Mouse (Mus musculus) embryonic facial prominence, embryonic 10.5 days (tissue): ENCODE results near the gene Pde4b. TPM values are rescaled to one million over a fixed set of nuclear protein-coding genes. Genes with fewer than 3 reads are reported as not detected.

Experiments
- DNase-seq: peaks from one replicate; pipeline ENCODE4 v3.0.0-alpha.2; 2017; ENCODE audit warnings: low spot score
- H3K27ac ChIP-seq: fragments of 300-500 bp; sonication (generic); replicated peaks from 2 replicates; pipeline ENCODE4 v1.5.1; 2016; ENCODE audit warnings: mild to moderate bottlenecking
- H3K27me3 ChIP-seq: fragments of 300-500 bp; sonication (generic); replicated peaks from 2 replicates; pipeline ENCODE4 v1.6.1; 2016; ENCODE audit warnings: low read depth, mild to moderate bottlenecking; ENCODE audit not compliant: poor library complexity, severe bottlenecking
- H3K36me3 ChIP-seq: fragments of 300-500 bp; sonication (generic); replicated peaks from 2 replicates; pipeline ENCODE4 v1.6.1; 2016; ENCODE audit warnings: mild to moderate bottlenecking, moderate library complexity
- H3K4me1 ChIP-seq: fragments of 300-500 bp; sonication (generic); 2 replicates; pipeline ENCODE4 v1.6.1; 2016
- H3K4me3 ChIP-seq: fragments of 300-500 bp; sonication (generic); 2 replicates; pipeline ENCODE4 v1.5.1; 2016; ENCODE audit warnings: mild to moderate bottlenecking, moderate library complexity
- H3K9me3 ChIP-seq: fragments of 300-500 bp; sonication (generic); 2 replicates; pipeline ENCODE4 v1.6.1; 2016; ENCODE audit warnings: mild to moderate bottlenecking
- WGBS: fragments of 180-500 bp; shearing (Covaris S2); methylation state at CpG from one replicate; pipeline ENCODE4 v1.1.7; 2016; 5-methylcytosine and 5-hydroxymethylcytosine counted together
- polyA plus RNA-seq: library from polyadenylated mRNA; unstranded; fragments of >200 nt; fragmentation: Nextera tagmentation; extraction: Ambion mirVana; gene quantifications from 2 replicates; pipeline ENCODE4 v1.2.1, GENCODE M21; 2016

Pde4b gene
- polyA plus RNA-seq, 1 experiment from 2014 or later: 8.2 TPM

DNA sequence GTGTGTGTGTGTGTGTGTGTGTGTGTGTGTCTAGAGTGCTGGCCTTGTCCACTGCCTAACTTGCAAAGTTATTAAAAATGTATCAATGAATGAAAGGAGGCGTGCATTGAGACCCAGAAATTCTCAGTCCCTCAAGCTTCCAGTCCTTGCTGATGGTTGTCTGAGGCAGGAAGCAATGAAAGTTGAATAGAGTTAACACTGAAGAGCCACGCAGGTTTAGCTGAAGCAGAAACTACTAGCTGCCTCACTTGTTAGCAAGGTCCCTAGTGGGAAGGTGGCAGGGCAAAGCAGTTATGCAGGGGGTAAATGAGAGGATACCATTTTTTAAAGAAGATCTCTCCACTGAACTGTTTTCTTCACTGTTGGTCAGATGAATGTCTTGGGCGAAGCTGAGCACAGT is 485.2 kb downstream of the Pde4b start:
- no peak for DNase-seq
- H3K27ac ChIP-seq: no peak overlapping the region
- H3K9me3 ChIP-seq: no peaks in the 10 kb centered on the region
- H3K27me3 ChIP-seq: peaks cover 21% of the 10 kb centered on the region
- peaks cover 53% of the 10 kb centered on the region for H3K4me1 ChIP-seq
- WGBS: 86% methylated on average over 3 of the region's 3 CpGs
- H3K4me3 ChIP-seq: no peak overlapping the region
- no peaks in the 10 kb centered on the region; the same call in 1 of the 2 replicates for H3K36me3 ChIP-seq

DNA sequence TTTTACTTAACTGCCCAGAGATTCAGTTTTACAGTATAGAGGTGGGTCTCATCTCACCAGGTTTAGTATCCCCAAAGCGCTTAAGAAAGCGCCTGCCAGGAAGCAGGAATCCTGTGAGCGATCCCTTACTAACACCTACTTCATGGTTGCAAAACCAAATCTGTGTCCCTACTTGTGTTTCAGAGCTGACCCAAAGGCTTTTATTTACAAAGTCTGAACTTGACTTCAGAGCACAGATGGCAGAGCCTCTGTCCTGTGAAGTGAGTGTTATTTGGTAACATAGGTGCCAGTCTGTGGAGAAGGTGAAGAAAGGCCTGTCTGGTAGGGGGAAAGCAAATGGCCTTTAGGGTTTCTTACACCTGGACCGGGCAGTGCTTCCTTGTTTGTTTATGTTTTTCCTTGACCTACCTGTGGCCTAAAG is 486.0 kb downstream of the Pde4b start:
- no peak for DNase-seq
- Histone ChIP-seq H3K27me3 (peaks cover 19% of the 10 kb centered on the region), H3K4me3 (no peak overlapping the region), H3K27ac (no peak overlapping the region), H3K36me3 (no peaks in the 10 kb centered on the region; the same call in 1 of the 2 replicates), H3K9me3 (no peaks in the 10 kb centered on the region), H3K4me1 (peaks cover 45% of the 10 kb centered on the region)
- 77% methylated on average over 4 of the region's 4 CpGs for WGBS

DNA sequence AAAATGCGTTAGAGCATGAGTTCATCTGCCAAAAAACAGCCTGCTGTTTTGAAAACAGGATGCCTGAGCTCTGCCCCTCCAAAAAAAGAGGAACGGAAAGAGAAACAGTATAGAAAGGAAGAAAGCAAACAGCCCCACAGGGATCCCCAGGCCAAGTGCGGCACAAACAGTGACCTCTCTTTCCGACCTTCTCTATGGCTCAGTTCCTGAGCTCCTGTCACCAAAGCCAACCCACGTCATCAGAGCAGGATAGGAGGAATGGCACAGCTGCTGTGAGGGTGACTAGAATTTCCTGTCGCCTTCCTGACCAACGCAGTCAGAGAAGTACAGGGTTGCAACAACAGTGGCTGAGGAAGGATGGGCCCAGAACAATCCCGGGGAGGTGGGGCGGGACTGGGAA is 486.9 kb downstream of the Pde4b start:
- Histone ChIP-seq H3K36me3 (no peaks in the 10 kb centered on the region; the same call in 1 of the 2 replicates), H3K27me3 (peaks cover 19% of the 10 kb centered on the region), H3K4me3 (no peak overlapping the region), H3K9me3 (no peaks in the 10 kb centered on the region), H3K27ac (no peak overlapping the region), H3K4me1 (peaks cover 37% of the 10 kb centered on the region)
- WGBS: 40% methylated on average over 9 of the region's 9 CpGs
- DNase-seq: no peak

DNA sequence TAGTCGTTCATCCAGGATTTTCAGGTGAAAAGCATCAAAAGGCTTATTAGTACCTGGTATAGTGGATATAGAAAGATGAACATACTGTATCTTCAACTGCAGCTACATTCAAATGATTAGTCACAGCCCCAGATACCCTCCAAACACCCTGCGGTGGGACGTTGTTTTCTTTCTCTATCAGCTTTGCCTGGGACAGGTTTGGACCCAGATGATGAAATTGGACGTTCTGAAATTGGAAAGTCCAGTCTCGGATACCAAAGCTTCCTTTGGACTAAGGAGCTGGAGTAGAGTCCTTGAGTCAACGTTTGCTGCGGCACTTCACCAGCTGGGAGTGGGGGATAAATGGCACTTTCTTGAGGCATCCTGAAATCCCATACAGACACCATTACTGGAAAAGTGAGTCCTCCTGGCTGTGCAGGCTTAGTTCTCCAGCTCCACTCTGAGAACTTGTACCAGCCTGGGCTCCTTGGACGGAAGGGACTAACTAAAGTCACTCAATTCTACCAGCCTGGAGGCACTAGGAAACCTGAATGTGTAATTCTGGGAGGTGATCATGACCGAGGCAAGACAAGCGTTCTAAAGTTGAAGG is 487.4 kb downstream of the Pde4b start:
- H3K27me3 ChIP-seq: peaks cover 19% of the 10 kb centered on the region
- WGBS: 83% methylated on average over 10 of the region's 10 CpGs
- no peak overlapping the region for H3K27ac ChIP-seq
- H3K9me3 ChIP-seq: no peaks in the 10 kb centered on the region
- no peaks in the 10 kb centered on the region; the same call in 1 of the 2 replicates for H3K36me3 ChIP-seq
- no peak for DNase-seq
- H3K4me3 ChIP-seq: no peak overlapping the region
- H3K4me1 ChIP-seq: peaks cover 31% of the 10 kb centered on the region

DNA sequence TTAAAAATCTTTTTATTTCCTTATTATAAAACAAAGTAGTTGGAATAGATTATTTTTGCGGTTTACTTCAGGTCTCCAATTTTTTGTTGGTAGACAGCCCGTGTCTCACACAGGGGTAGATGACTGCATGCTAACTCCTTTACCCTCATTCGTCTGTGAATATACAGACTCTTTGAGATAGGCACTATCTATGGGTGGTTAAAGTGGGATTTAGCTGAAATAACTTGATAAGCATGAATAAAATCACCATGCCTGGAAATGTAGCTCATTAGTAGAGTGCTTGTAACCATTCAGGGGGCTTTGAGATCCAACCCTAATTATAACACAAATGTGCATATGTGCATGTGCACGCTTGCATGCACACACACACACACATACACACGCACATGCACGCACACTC is 488.8 kb downstream of the Pde4b start:
- no peak for DNase-seq
- no peaks in the 10 kb centered on the region; the same call in 1 of the 2 replicates for H3K36me3 ChIP-seq
- WGBS: 90% methylated on average over 6 of the region's 6 CpGs

DNA sequence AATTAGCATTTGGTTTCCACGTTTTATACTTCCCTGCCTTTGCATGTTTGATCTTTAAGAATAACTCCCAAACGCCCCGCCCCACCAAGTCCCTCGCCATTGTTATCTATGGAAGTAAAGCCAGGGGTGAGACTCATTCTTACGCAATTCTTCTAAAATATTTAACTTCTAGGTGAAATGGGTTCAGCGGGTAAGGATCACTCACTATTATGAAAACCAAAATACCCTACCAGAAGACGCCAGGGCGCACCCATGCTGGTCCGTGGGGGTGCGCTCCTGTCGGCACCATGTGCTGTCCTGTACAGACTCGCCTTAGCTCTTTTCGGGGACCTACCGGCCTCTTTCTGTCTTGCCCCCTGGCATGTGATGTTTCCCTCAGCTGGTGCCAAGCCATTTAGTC is 490.3 kb downstream of the Pde4b start:
- H3K27me3 ChIP-seq: peaks cover 6% of the 10 kb centered on the region; the same call in 1 of the 2 replicates
- no peak overlapping the region for H3K4me3 ChIP-seq
- H3K4me1 ChIP-seq: peaks cover 8% of the 10 kb centered on the region; the same call in 1 of the 2 replicates
- H3K36me3 ChIP-seq: no peaks in the 10 kb centered on the region; the same call in 1 of the 2 replicates
- 88% methylated on average over 14 of the region's 14 CpGs for WGBS
- no peak overlapping the region for H3K27ac ChIP-seq
- no peak for DNase-seq
- no peaks in the 10 kb centered on the region for H3K9me3 ChIP-seq

More for the DNA sequence above, 488.8 kb downstream of the Pde4b start:
- Histone ChIP-seq H3K27ac (no peak overlapping the region), H3K4me1 (peaks cover 20% of the 10 kb centered on the region), H3K9me3 (no peaks in the 10 kb centered on the region), H3K4me3 (no peak overlapping the region), H3K27me3 (peaks cover 19% of the 10 kb centered on the region)

DNA sequence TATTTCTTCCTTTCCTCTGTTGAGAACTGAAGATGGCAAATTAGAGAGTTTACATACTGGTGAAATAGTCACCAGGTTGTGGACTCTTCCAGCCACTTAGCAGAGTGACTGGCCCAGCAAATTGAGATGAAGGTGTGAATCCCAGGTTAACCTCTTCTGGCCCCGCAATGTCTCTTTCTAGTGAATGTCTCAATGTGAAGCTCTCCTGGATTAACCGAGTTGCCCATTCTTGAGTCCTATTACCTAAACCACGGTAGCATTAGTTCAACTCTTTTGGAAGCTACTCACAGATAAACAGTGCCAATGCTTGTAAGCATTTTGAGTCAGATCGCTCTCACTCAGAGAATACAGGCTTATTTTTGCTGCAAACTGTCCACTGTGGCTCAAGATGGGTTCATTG is 491.7 kb downstream of the Pde4b start:
- peaks cover 5% of the 10 kb centered on the region; the same call in 1 of the 2 replicates for H3K4me1 ChIP-seq
- no peaks in the 10 kb centered on the region for H3K9me3 ChIP-seq
- no peaks in the 10 kb centered on the region; the same call in 1 of the 2 replicates for H3K36me3 ChIP-seq
- 84% methylated on average over 4 of the region's 4 CpGs for WGBS
- H3K4me3 ChIP-seq: no peak overlapping the region
- no peaks in the 10 kb centered on the region for H3K27me3 ChIP-seq
- no peak for DNase-seq
- no peak overlapping the region for H3K27ac ChIP-seq

DNA sequence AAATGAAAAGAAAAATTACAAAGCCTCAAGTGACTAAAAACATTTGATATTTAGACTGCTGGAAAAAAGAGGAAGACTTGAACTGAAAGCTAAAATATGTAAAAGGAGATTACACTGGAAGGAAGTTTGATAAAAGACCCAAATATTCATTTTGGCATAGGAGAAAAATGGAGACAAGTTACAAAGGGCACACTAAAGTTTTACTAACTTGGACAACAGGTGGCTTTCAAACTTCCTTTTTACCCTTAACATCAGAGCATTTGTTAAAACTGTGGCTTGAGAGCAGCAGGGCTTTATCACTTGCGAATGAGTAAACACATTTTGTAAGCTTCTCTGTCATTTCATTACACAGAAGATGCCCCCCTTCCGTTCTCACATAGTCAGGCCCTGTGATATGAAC is 492.4 kb downstream of the Pde4b start:
- H3K4me3 ChIP-seq: no peak overlapping the region
- H3K27ac ChIP-seq: no peak overlapping the region
- peaks cover 5% of the 10 kb centered on the region for H3K4me1 ChIP-seq
- 88% methylated on average over 2 of the region's 2 CpGs for WGBS
- no peaks in the 10 kb centered on the region for H3K9me3 ChIP-seq
- no peaks in the 10 kb centered on the region; the same call in 1 of the 2 replicates for H3K36me3 ChIP-seq
- H3K27me3 ChIP-seq: no peaks in the 10 kb centered on the region
- DNase-seq: no peak

DNA sequence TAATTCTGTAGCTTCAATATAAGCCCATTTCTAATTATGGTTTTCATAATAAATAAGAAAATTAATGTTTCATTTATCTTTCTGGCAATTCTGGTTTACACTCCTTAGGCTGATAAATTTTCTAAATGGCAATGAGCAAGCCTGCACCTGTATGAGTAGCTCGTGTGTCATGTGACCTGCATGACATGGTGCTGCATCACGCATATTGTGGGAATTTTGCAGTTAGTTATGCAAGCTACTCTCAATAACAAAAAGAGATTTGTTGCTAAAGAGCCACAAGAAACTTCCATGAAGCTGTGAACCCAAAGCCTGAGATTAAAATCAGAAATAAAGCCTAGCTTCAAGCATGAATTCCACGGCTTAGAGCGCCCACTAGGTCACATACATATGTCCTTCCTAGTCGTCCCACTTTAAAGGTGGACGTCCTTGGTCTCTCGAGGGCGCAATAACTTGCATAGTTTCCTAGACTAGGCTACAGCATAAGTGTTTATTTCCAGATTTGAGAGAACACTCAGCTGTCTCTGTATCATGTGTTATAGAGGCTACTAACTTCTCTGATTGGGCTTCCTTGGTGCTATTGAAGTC is 494.9 kb downstream of the Pde4b start:
- H3K27ac ChIP-seq: no peak overlapping the region
- WGBS: 91% methylated on average over 8 of the region's 8 CpGs
- H3K27me3 ChIP-seq: no peaks in the 10 kb centered on the region
- H3K36me3 ChIP-seq: no peaks in the 10 kb centered on the region
- H3K4me3 ChIP-seq: no peak overlapping the region
- no peaks in the 10 kb centered on the region for H3K9me3 ChIP-seq
- no peak for DNase-seq
- peaks cover 8% of the 10 kb centered on the region for H3K4me1 ChIP-seq

DNA sequence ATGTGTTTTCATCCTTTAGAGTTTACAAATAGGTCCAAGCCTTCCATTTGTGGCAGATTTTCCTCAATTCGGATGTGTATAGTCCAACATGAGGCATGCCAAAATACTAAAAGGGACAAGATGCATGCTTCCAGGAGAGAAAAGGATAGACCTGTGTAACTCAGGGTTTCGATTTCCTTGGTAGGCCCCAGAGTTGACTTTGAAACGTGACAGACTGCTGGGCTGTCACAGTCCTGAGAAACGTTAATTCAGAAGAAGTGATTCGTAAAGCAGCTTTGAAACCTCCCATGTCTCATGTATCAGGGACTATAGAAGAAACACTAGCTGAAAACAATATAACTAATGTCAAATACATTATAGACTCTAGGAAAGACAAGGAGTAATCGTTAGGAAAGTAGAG is 495.6 kb downstream of the Pde4b start:
- Histone ChIP-seq H3K27ac (no peak overlapping the region), H3K27me3 (no peaks in the 10 kb centered on the region), H3K36me3 (no peaks in the 10 kb centered on the region), H3K9me3 (no peaks in the 10 kb centered on the region), H3K4me1 (peaks cover 8% of the 10 kb centered on the region), H3K4me3 (no peak overlapping the region)
- DNase-seq: no peak
- WGBS: 77% methylated on average over 6 of the region's 6 CpGs

DNA sequence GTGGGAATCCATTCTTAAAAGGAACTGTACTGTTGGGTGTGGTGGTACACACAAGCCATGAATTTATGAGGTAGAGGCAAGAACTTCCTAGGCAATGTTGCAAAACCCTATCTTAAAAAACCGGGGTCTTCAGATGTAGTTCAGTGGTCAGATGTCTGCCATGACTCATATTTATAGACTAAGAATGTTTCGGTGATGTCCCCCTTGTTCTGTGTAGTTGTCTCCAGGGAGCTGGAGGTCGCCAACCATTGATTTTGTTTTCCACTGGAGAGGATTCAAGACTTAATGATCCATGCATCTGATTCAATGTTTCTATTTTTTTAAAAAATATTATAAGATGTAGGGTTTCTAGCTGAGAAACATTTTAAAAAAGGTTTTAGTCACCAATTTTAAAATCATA is 496.1 kb downstream of the Pde4b start:
- Histone ChIP-seq H3K27me3 (no peaks in the 10 kb centered on the region), H3K36me3 (no peaks in the 10 kb centered on the region), H3K27ac (no peak overlapping the region), H3K4me3 (no peak overlapping the region), H3K4me1 (peaks cover 13% of the 10 kb centered on the region), H3K9me3 (no peaks in the 10 kb centered on the region)
- WGBS: 89% methylated on average over 3 of the region's 3 CpGs
- no peak for DNase-seq

DNA sequence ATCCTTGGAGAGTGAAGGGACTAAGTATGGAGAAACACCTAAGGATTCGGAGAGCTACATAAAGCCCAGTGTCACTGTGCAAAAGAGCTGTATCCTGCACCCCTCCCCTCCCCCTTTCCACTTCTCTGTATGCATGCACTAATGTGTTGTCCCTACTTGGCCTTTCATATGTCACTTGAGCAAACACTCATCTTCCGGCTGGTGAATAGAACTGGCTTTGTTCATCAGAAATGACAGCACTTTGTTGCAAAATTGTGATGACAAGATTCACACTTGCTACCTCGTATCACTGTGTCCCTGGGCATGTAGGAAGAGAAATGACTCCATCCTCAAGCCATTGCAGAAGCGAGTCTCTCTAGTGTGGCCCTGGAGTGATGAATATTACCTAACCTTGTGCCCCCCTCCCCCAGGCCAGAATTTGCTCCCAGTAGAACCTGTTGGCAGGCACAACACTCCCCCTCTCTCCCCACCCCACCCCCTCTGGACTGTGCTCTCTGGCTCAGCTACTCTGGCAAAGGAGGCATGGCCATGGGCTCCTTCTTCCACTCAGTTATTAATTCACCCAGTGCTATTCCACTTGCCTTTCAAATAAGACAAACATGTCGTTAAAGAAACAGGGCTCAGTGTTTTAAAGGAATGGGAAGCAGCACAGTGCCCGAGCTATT is 497.4 kb downstream of the Pde4b start:
- no peaks in the 10 kb centered on the region for H3K36me3 ChIP-seq
- no peak overlapping the region for H3K27ac ChIP-seq
- no peaks in the 10 kb centered on the region for H3K27me3 ChIP-seq
- H3K4me3 ChIP-seq: no peak overlapping the region
- H3K9me3 ChIP-seq: no peaks in the 10 kb centered on the region
- DNase-seq: no peak
- whole genome bisulfite sequencing: 55% methylated on average over 6 of the region's 6 CpGs
- H3K4me1 ChIP-seq: peaks cover 25% of the 10 kb centered on the region

DNA sequence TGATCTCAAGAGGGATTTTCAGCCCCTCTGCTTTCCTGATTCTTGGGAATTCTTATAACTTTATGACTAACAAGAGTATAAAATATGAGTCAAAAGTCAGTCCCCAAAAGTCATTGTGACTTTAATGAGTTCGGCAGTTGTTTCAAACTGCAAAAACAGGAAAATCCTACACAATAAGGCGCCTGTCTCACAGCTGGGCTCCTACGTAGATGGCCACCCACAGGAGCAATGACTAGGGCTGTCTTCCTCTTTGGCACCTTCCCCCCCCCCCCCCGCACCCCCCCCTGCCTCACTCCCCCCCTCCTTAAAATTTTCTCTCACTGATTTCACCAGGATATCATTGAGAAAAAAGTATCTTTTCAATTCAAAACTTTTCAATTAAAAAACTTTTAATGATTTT is 498.2 kb downstream of the Pde4b start:
- no peak overlapping the region for H3K27ac ChIP-seq
- DNase-seq: no peak
- 39% methylated on average over 4 of the region's 4 CpGs for WGBS

More for the DNA sequence above, 498.2 kb downstream of the Pde4b start:
- no peaks in the 10 kb centered on the region for H3K9me3 ChIP-seq
- H3K4me3 ChIP-seq: no peak overlapping the region
- H3K4me1 ChIP-seq: peaks cover 29% of the 10 kb centered on the region
- H3K36me3 ChIP-seq: no peaks in the 10 kb centered on the region
- no peaks in the 10 kb centered on the region for H3K27me3 ChIP-seq
